Mouse (Mus musculus) heart, embryonic 10.5 days (tissue): Measurements from ENCODE around the gene Daam1. TPM values are rescaled to one million over a fixed set of nuclear protein-coding genes. Genes with fewer than 3 reads are reported as not detected.
A peak's percentile ranks its signal among the peaks of the same experiment; 100 is the strongest.

Experiments
- DNase-seq: peaks from one replicate; pipeline ENCODE4 v3.0.0-alpha.2; 2017; ENCODE audit warnings: low spot score
- H3K27ac ChIP-seq: fragments of 300-500 bp; sonication (generic); 2 replicates; pipeline ENCODE4 v1.5.1; 2016; ENCODE audit warnings: mild to moderate bottlenecking
- H3K27me3 ChIP-seq: fragments of 300-500 bp; sonication (generic); 2 replicates; pipeline ENCODE4 v1.6.1; 2016; ENCODE audit warnings: mild to moderate bottlenecking; ENCODE audit not compliant: poor library complexity, insufficient read depth, severe bottlenecking
- H3K36me3 ChIP-seq: fragments of 300-500 bp; sonication (generic); 2 replicates; pipeline ENCODE4 v1.6.1; 2016; ENCODE audit warnings: mild to moderate bottlenecking, moderate library complexity
- H3K4me1 ChIP-seq: fragments of 300-500 bp; sonication (generic); 2 replicates; pipeline ENCODE4 v1.6.1; 2016; ENCODE audit warnings: mild to moderate bottlenecking
- H3K4me3 ChIP-seq: fragments of 300-500 bp; sonication (generic); 2 replicates; pipeline ENCODE4 v1.5.1; 2016; ENCODE audit warnings: mild to moderate bottlenecking, moderate library complexity
- H3K9me3 ChIP-seq: fragments of 300-500 bp; sonication (generic); 2 replicates; pipeline ENCODE4 v1.6.1; 2016; ENCODE audit warnings: mild to moderate bottlenecking, moderate library complexity
- WGBS: fragments of 180-500 bp; shearing (Covaris S2); methylation state at CpG from one replicate; pipeline ENCODE4 v1.1.7; 2016; 5-methylcytosine and 5-hydroxymethylcytosine counted together
- polyA plus RNA-seq: library from polyadenylated mRNA; unstranded; fragments of >200 nt; fragmentation: Nextera tagmentation; extraction: Ambion mirVana; gene quantifications from 2 replicates; pipeline ENCODE4 v1.2.1, GENCODE M21; 2016

Daam1 gene
- polyA plus RNA-seq, 1 experiment from 2014 or later = 11.5 TPM

- DNase-seq = no peak
- Histone ChIP-seq H3K4me1 (peaks cover 80% of the 10 kb centered on the region), H3K4me3 (no peak overlapping the region), H3K27ac (peak overlapping the region; percentile 36; the same call in 1 of the 2 replicates), H3K36me3 (0 out of 2 replicates have a peak, but pooled peaks cover 7% of the 10 kb centered on the region), H3K27me3 (no peaks in the 10 kb centered on the region), H3K9me3 (no peaks in the 10 kb centered on the region)
- 87% methylated on average over 3 of the region's 3 CpGs for WGBS
These were observed 44.1 kb downstream of the Daam1 start for GRCm38 (mm10) chr12:71874984-71875383.

GRCm38 (mm10) chr12:71875761-71876489, 45.0 kb downstream of the Daam1 start:
- no peak overlapping the region for H3K4me3 ChIP-seq
- H3K36me3 ChIP-seq = 0 out of 2 replicates have a peak, but pooled peaks cover 7% of the 10 kb centered on the region
- H3K9me3 ChIP-seq = no peaks in the 10 kb centered on the region
- peak overlapping the region; percentile 33; the same call in 1 of the 2 replicates for H3K27ac ChIP-seq
- H3K4me1 ChIP-seq = peaks cover 81% of the 10 kb centered on the region
- 87% methylated on average over 7 of the region's 7 CpGs for WGBS
- H3K27me3 ChIP-seq = no peaks in the 10 kb centered on the region
- no peak for DNase-seq

- 83% methylated on average over 5 of the region's 5 CpGs for WGBS
These were observed 50.1 kb downstream of the Daam1 start for GRCm38 (mm10) chr12:71880987-71881386.

GRCm38 (mm10) chr12:71881477-71881876, 50.6 kb downstream of the Daam1 start:
- no peaks in the 10 kb centered on the region for H3K9me3 ChIP-seq
- DNase-seq = no peak
- 74% methylated on average over 4 of the region's 4 CpGs for WGBS
- H3K27me3 ChIP-seq = no peaks in the 10 kb centered on the region
- peaks cover 95% of the 10 kb centered on the region for H3K4me1 ChIP-seq
- H3K4me3 ChIP-seq = no peak overlapping the region
- H3K36me3 ChIP-seq = no peaks in the 10 kb centered on the region
- no peak overlapping the region; the same call in 1 of the 2 replicates for H3K27ac ChIP-seq

More at GRCm38 (mm10) chr12:71880987-71881386, 50.1 kb downstream of the Daam1 start:
- DNase-seq = no peak
- no peak overlapping the region for H3K27ac ChIP-seq
- no peaks in the 10 kb centered on the region for H3K27me3 ChIP-seq
- no peaks in the 10 kb centered on the region for H3K9me3 ChIP-seq
- H3K4me1 ChIP-seq = peaks cover 95% of the 10 kb centered on the region
- 0 out of 2 replicates have a peak, but pooled peaks cover 5% of the 10 kb centered on the region for H3K36me3 ChIP-seq
- no peak overlapping the region for H3K4me3 ChIP-seq

GRCm38 (mm10) chr12:71883066-71883711, 52.3 kb downstream of the Daam1 start:
- 27% methylated on average over 9 of the region's 9 CpGs for WGBS
- Histone ChIP-seq H3K27me3 (no peaks in the 10 kb centered on the region), H3K4me3 (no peak overlapping the region), H3K36me3 (no peaks in the 10 kb centered on the region), H3K9me3 (no peaks in the 10 kb centered on the region), H3K4me1 (peaks cover 95% of the 10 kb centered on the region), H3K27ac (peak overlapping the region; percentile 78)
- DNase-seq = no peak

- Histone ChIP-seq H3K27ac (peak overlapping the region; percentile 77), H3K4me1 (peaks cover 99% of the 10 kb centered on the region), H3K4me3 (no peak overlapping the region; the same call in 1 of the 2 replicates), H3K36me3 (peaks cover 2% of the 10 kb centered on the region; the same call in 1 of the 2 replicates), H3K9me3 (no peaks in the 10 kb centered on the region), H3K27me3 (no peaks in the 10 kb centered on the region)
- DNase-seq = no peak
- WGBS = 34% methylated on average over 2 of the region's 2 CpGs
These were observed 54.3 kb downstream of the Daam1 start for GRCm38 (mm10) chr12:71885170-71885574.

GRCm38 (mm10) chr12:71885717-71886116, 54.8 kb downstream of the Daam1 start:
- Histone ChIP-seq H3K9me3 (no peaks in the 10 kb centered on the region), H3K27ac (peak overlapping the region; percentile 77), H3K4me1 (peaks cover 94% of the 10 kb centered on the region), H3K4me3 (peak overlapping the region; percentile 22; the same call in 1 of the 2 replicates), H3K36me3 (peaks cover 2% of the 10 kb centered on the region; the same call in 1 of the 2 replicates), H3K27me3 (no peaks in the 10 kb centered on the region)
- no peak for DNase-seq
- WGBS = 47% methylated on average over 4 of the region's 4 CpGs

GRCm38 (mm10) chr12:71886406-71886805, 55.5 kb downstream of the Daam1 start:
- no peak overlapping the region; the same call in 1 of the 2 replicates for H3K4me3 ChIP-seq
- no peaks in the 10 kb centered on the region for H3K27me3 ChIP-seq
- no peaks in the 10 kb centered on the region for H3K9me3 ChIP-seq
- peak overlapping the region; percentile 77; the same call in 1 of the 2 replicates for H3K27ac ChIP-seq
- WGBS = 68% methylated on average over 5 of the region's 5 CpGs
- no peak for DNase-seq
- H3K4me1 ChIP-seq = peaks cover 92% of the 10 kb centered on the region
- peaks cover 2% of the 10 kb centered on the region; the same call in 1 of the 2 replicates for H3K36me3 ChIP-seq

- Histone ChIP-seq H3K4me1 (peaks cover 92% of the 10 kb centered on the region), H3K27ac (peak overlapping the region; percentile 77), H3K36me3 (peaks cover 2% of the 10 kb centered on the region; the same call in 1 of the 2 replicates), H3K9me3 (no peaks in the 10 kb centered on the region), H3K4me3 (no peak overlapping the region), H3K27me3 (no peaks in the 10 kb centered on the region)
- DNase-seq = no peak
- 49% methylated on average over 2 of the region's 2 CpGs for WGBS
These were observed 56.1 kb downstream of the Daam1 start for GRCm38 (mm10) chr12:71886941-71887340.

- peaks cover 88% of the 10 kb centered on the region for H3K4me1 ChIP-seq
- 51% methylated on average over 6 of the region's 6 CpGs for WGBS
- DNase-seq = peak; percentile 89
These were observed 57.5 kb downstream of the Daam1 start for GRCm38 (mm10) chr12:71888370-71888769.

GRCm38 (mm10) chr12:71889266-71889665, 58.4 kb downstream of the Daam1 start:
- Histone ChIP-seq H3K9me3 (no peaks in the 10 kb centered on the region), H3K4me3 (no peak overlapping the region), H3K27ac (peak overlapping the region; percentile 80), H3K27me3 (no peaks in the 10 kb centered on the region), H3K4me1 (peaks cover 83% of the 10 kb centered on the region), H3K36me3 (peaks cover 2% of the 10 kb centered on the region; the same call in 1 of the 2 replicates)
- DNase-seq = no peak
- WGBS = 72% methylated on average over 8 of the region's 8 CpGs

More at GRCm38 (mm10) chr12:71888370-71888769, 57.5 kb downstream of the Daam1 start:
- Histone ChIP-seq H3K9me3 (no peaks in the 10 kb centered on the region), H3K36me3 (peaks cover 2% of the 10 kb centered on the region; the same call in 1 of the 2 replicates), H3K4me3 (no peak overlapping the region), H3K27ac (peak overlapping the region; percentile 80), H3K27me3 (no peaks in the 10 kb centered on the region)

- Histone ChIP-seq H3K4me3 (no peak overlapping the region), H3K27ac (no peak overlapping the region), H3K27me3 (no peaks in the 10 kb centered on the region), H3K36me3 (peaks cover 3% of the 10 kb centered on the region; the same call in 1 of the 2 replicates), H3K4me1 (peaks cover 73% of the 10 kb centered on the region), H3K9me3 (no peaks in the 10 kb centered on the region)
- DNase-seq = no peak
- WGBS = 87% methylated on average over 1 of the region's 1 CpGs
These were observed 59.4 kb downstream of the Daam1 start for GRCm38 (mm10) chr12:71890282-71890681.
